ENCODE assay signal across 28 mouse cellular contexts in the genomic region with DNA sequence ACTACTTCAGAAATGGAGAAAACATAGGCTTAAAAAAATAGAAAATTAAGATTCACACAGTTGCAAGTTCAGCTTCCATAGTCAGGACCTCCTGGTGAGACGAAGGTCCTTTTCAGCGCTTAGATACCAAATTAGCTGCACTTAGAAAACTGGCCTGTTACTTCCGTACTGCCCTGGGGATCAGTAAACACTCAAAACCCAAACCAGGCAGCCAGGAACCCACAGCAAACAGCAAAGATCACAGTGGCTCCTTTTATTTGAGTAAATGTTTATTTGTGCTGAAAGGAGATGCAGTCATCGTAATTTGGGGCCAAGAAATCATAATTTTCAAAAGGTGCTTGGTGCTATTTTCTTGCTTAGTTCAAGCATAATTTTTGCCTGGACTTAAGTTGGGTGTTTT.
"Had no signal": no experiment of that assay in that cellular context is flagged by ENCODE, and none has a peak within 500 bp of the region (broad histone marks: within the 10 kb centered on the region; RNA-seq: fewer than 3 reads in every experiment).

No protein-coding gene starts in this region.

- H3K4me1 ChIP-seq: embryonic facial prominence, embryonic 10.5 days; embryonic facial prominence, embryonic 12.5 days; embryonic facial prominence, embryonic 13.5 days; embryonic facial prominence, embryonic 15.5 days; forebrain, embryonic 10.5 days; forebrain, embryonic 12.5 days had no signal

- H3K4me3 ChIP-seq: embryonic facial prominence, embryonic 10.5 days; embryonic facial prominence, embryonic 12.5 days; embryonic facial prominence, embryonic 13.5 days; embryonic facial prominence, embryonic 15.5 days; erythroblast, embryonic 14.5 days; forebrain, embryonic 10.5 days; forebrain, embryonic 12.5 days; forebrain, embryonic 13.5 days; forebrain, embryonic 15.5 days; gastrocnemius, adult 2 months; heart, adult 2 months had no signal

- ATAC-seq: forebrain, embryonic 13.5 days; forebrain, embryonic 14.5 days; forebrain, embryonic 15.5 days; forebrain, embryonic 16.5 days; forebrain, postnatal 0 days had no signal

- H3K9me3 ChIP-seq: embryonic facial prominence, embryonic 10.5 days; embryonic facial prominence, embryonic 12.5 days; embryonic facial prominence, embryonic 13.5 days; embryonic facial prominence, embryonic 15.5 days; forebrain, embryonic 10.5 days; forebrain, embryonic 12.5 days; forebrain, embryonic 13.5 days; forebrain, embryonic 15.5 days had no signal

- H3K27me3 ChIP-seq: embryonic facial prominence, embryonic 12.5 days; embryonic facial prominence, embryonic 13.5 days; embryonic facial prominence, embryonic 15.5 days; forebrain, embryonic 12.5 days; forebrain, embryonic 13.5 days; forebrain, embryonic 15.5 days had no signal

- H3K27ac ChIP-seq: embryonic facial prominence, embryonic 10.5 days; embryonic facial prominence, embryonic 12.5 days; embryonic facial prominence, embryonic 13.5 days; embryonic facial prominence, embryonic 15.5 days; forebrain, embryonic 10.5 days; forebrain, embryonic 12.5 days; forebrain, embryonic 13.5 days; forebrain, embryonic 15.5 days; gastrocnemius, adult 2 months; heart, adult 2 months had no signal

- H3K36me3 ChIP-seq: embryonic facial prominence, embryonic 10.5 days; embryonic facial prominence, embryonic 12.5 days; embryonic facial prominence, embryonic 13.5 days; embryonic facial prominence, embryonic 15.5 days; forebrain, embryonic 10.5 days; forebrain, embryonic 12.5 days; forebrain, embryonic 15.5 days had no signal

- H3K9ac ChIP-seq: embryonic facial prominence, embryonic 12.5 days; embryonic facial prominence, embryonic 13.5 days; embryonic facial prominence, embryonic 15.5 days; forebrain, embryonic 12.5 days; forebrain, embryonic 13.5 days; forebrain, embryonic 15.5 days; forebrain, postnatal 0 days had no signal

- DNase-seq: cerebellum, adult 2 months; cerebellum, adult 8-10 months; cerebellum, adult 9-10 months; cerebellum, adult 9-11 months; cerebellum, postnatal 10 days; cerebellum, postnatal 14 days; cerebellum, postnatal 25 days; cerebellum, postnatal 36 days; embryo, embryonic 11 days; forebrain, postnatal 0 days; gastrocnemius, adult 2 months; gastrocnemius, postnatal 10 days; gastrocnemius, postnatal 14 days; gastrocnemius, postnatal 25 days; gastrocnemius, postnatal 36 days; heart, adult 18-20 months; heart, adult 2 months had no signal

- H3K4me2 ChIP-seq: embryonic facial prominence, embryonic 12.5 days; embryonic facial prominence, embryonic 13.5 days; embryonic facial prominence, embryonic 15.5 days; forebrain, embryonic 12.5 days; forebrain, embryonic 13.5 days; forebrain, embryonic 15.5 days had no signal
